Mouse (Mus musculus) kidney, embryonic 15.5 days (tissue): ENCODE data around the gene Ccdc103. TPM values are rescaled to one million over a fixed set of nuclear protein-coding genes. Genes with fewer than 3 reads are reported as not detected.
A peak's percentile ranks its signal among the peaks of the same experiment; 100 is the strongest.

Experiments used
- ATAC-seq: fragments of 200-750 bp; cut with Nextera tagmentation; replicated peaks from 2 replicates; pipeline ENCODE4 v1.8.0; 2017; ENCODE audit warnings: moderate TSS enrichment; ENCODE audit not compliant: low FRiP score
- H3K27ac ChIP-seq: fragments of 300-500 bp; sonication (generic); 2 replicates; pipeline ENCODE4 v1.5.1; 2015; ENCODE audit warnings: mild to moderate bottlenecking, inconsistent platforms
- H3K27me3 ChIP-seq: fragments of 300-500 bp; sonication (generic); 2 replicates; pipeline ENCODE4 v1.6.1; 2015; ENCODE audit warnings: inconsistent platforms
- H3K36me3 ChIP-seq: fragments of 300-500 bp; sonication (generic); 2 replicates; pipeline ENCODE4 v1.6.1; 2015; ENCODE audit warnings: inconsistent platforms
- H3K4me1 ChIP-seq: fragments of 300-500 bp; sonication (generic); 2 replicates; pipeline ENCODE4 v1.6.1; 2015; ENCODE audit warnings: inconsistent platforms
- H3K4me2 ChIP-seq: fragments of 300-500 bp; sonication (generic); 2 replicates; pipeline ENCODE4 v1.6.1; 2015; ENCODE audit warnings: moderate library complexity, mild to moderate bottlenecking, inconsistent platforms
- H3K4me3 ChIP-seq: fragments of 300-500 bp; sonication (generic); replicated peaks from 2 replicates; pipeline ENCODE4 v1.5.1; 2015; ENCODE audit warnings: mild to moderate bottlenecking, inconsistent platforms
- H3K9ac ChIP-seq: fragments of 300-500 bp; sonication (generic); 2 replicates; pipeline ENCODE4 v1.6.1; 2015; ENCODE audit warnings: mild to moderate bottlenecking, inconsistent platforms
- H3K9me3 ChIP-seq: fragments of 300-500 bp; sonication (generic); replicated peaks from 2 replicates; pipeline ENCODE4 v1.6.1; 2016; ENCODE audit warnings: inconsistent platforms
- WGBS: fragments of 180-500 bp; shearing (Covaris S2); methylation state at CpG from one replicate; pipeline ENCODE4 v1.1.7; 2015; ENCODE audit warnings: mixed read lengths; 5-methylcytosine and 5-hydroxymethylcytosine counted together
- polyA plus RNA-seq: library from polyadenylated mRNA; unstranded; fragments of >200 nt; fragmentation: Nextera tagmentation; extraction: Ambion mirVana; gene quantifications from 2 replicates; pipeline ENCODE4 v1.2.1, GENCODE M21; 2015

Gene Ccdc103
- 1.2 and 1.7 TPM in 2 replicates for polyA plus RNA-seq

DNA sequence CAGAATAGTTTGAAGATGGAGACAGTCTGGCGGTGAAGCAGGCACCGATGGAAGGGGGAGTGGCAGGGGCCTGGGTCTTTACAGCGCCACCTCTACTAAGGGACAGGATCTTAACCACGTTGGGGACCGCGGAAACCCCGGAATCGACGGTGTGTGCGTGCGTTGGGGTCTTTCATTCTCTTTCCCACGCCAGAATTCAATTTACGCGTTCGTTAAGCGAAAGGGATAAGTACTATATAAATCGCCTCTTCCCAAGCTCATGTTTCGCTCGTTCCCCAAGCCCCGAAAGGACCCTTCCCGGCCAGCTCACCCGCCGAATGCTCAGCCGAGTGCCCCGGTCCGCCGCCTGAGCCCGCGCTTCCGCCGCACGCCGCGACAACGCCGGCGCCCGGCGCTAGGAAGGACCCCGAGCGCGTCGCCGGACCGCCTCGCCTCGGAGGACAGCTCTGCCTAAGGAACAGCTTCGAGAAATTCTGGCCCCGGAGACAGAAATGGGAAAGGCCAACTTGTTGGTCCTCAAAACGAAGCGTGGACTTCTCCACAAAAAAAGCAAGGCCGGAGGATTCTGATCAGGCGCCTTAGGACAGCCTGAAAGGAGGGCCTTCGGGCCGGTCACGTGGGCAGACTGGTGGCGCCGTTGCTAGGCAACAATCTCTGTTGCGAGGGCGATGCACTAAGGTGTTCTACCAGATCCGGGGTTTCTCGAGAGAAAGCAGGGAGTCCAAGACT is at the start of gene Ccdc103, which contains the start of gene Eftud2:
Gene Ccdc103, plus strand, starts transcription at position 620 of the 729 bp plus-strand sequence.
Gene Eftud2, minus strand, starts transcription at position 401 of the 729 bp plus-strand sequence.
- H3K27ac ChIP-seq, result peak within 1 kb of the TSS; percentile 85
- peaks cover 19% of the 10 kb centered on the region for H3K4me1 ChIP-seq
- H3K36me3 ChIP-seq, result peaks cover 22% of the 10 kb centered on the region
- peak within 1 kb of the TSS; percentile 71 for H3K4me3 ChIP-seq
- H3K4me2 ChIP-seq, result peak within 1 kb of the TSS; percentile 84
- H3K27me3 ChIP-seq, result peaks cover 12% of the 10 kb centered on the region; the same call in 1 of the 2 replicates
- ATAC-seq, result peak; percentile 91
- peak within 1 kb of the TSS; percentile 75 for H3K9ac ChIP-seq
- H3K9me3 ChIP-seq, result no peaks in the 10 kb centered on the region
- under 1% methylated on average over 62 of the region's 62 CpGs for WGBS

DNA sequence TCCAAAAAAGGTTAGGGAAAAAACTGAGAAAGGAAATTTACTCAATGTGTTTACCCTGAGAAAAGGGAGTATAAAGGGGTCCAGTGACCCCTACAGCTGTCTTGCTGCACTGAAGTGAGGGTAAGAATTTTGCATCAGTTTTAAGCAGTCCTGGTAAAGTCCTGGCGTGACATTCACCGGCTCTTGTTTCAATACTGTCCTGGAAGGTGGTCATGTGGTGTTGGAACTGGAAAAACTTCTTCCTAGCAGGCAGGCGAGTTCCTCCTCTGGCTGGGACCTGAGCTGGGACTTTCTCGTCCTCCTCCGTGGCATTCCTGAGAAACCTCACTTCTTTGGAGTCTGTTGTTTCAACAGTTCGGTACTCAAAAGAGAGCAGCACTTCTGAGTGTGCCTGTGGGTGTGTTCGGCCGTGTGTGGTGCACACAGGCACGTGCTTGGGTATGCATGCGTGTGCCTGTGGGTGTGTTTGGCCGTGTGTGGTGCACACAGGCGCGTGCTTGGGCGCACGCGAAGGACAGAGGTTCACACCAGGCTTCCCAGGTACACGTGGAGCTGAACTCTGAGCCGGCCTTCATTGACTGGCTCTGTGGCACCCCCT is 48.2 kb upstream of the Ccdc103 start:
- Histone ChIP-seq H3K9ac (no peak overlapping the region), H3K27me3 (no peaks in the 10 kb centered on the region), H3K36me3 (peaks cover 14% of the 10 kb centered on the region), H3K9me3 (no peaks in the 10 kb centered on the region; the same call in 1 of the 2 replicates), H3K27ac (0 out of 2 replicates have a peak overlapping the region, but pooled peaks have one; percentile 39), H3K4me1 (peaks cover 11% of the 10 kb centered on the region), H3K4me2 (peak overlapping the region; percentile 12; the same call in 1 of the 2 replicates), H3K4me3 (no peak overlapping the region)
- 53% methylated on average over 18 of the region's 18 CpGs for WGBS
- peak; percentile 54; the same call in 1 of the 2 replicates for ATAC-seq

DNA sequence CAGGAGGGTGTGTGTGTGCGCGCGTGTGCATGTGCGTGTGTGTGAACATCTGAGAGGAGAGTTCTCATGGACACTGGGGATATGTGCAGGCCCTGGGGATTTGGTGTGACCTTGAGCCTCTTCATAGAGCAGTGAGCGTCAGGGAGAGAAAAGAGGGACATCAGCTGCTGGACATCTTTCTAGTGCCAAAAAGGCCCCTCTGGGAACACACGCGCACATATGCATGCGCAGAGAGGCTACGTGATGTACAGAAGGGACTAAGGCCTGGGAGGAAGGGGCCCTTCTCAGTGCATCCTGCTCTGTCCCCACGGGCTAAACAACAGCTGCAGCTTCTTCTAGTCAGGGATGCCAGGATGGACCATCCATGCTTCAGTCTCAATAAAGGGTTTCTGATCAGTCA is 46.8 kb upstream of the Ccdc103 start:
- Histone ChIP-seq H3K4me1 (peaks cover 11% of the 10 kb centered on the region), H3K9me3 (no peaks in the 10 kb centered on the region), H3K4me2 (no peak overlapping the region), H3K4me3 (no peak overlapping the region), H3K36me3 (peaks cover 29% of the 10 kb centered on the region), H3K9ac (no peak overlapping the region), H3K27me3 (no peaks in the 10 kb centered on the region), H3K27ac (no peak overlapping the region)
- WGBS, result 87% methylated on average over 10 of the region's 10 CpGs
- no peak for ATAC-seq

GRCm38 (mm10) chr11:102835549-102835948 is 45.5 kb upstream of the Ccdc103 start, which contains the start of gene Higd1b:
Gene Higd1b, plus strand, starts transcription at chr11:102835849.
- peaks cover 11% of the 10 kb centered on the region for H3K4me1 ChIP-seq
- no peak within 1 kb of the TSS for H3K27ac ChIP-seq
- WGBS, result 66% methylated on average over 4 of the region's 4 CpGs
- H3K27me3 ChIP-seq, result no peaks in the 10 kb centered on the region
- no peak within 1 kb of the TSS for H3K9ac ChIP-seq
- H3K4me2 ChIP-seq, result no peak within 1 kb of the TSS
- no peak within 1 kb of the TSS for H3K4me3 ChIP-seq
- H3K36me3 ChIP-seq, result peaks cover 42% of the 10 kb centered on the region
- no peak for ATAC-seq
- no peaks in the 10 kb centered on the region for H3K9me3 ChIP-seq

DNA sequence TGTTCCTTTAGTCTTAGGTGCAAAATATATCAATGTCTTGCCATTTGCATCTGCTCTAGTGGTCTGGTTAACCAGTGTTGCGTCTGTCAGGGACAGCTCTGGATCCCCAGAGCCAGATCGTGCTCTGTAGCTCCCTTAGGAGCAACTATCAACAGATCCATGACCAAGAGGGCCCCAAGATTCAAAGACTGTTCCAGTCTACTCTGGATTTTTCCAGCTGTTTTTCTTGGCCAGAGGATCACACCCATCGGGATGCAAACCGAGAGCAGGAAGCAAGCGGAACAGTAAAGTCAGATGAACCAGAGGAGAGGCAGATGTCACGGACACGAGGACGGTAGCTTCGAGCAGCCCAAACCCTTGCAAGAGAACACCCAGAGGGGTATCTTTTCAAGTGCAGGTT is 44.9 kb upstream of the Ccdc103 start:
- Histone ChIP-seq H3K9me3 (no peaks in the 10 kb centered on the region), H3K36me3 (peaks cover 47% of the 10 kb centered on the region), H3K27me3 (no peaks in the 10 kb centered on the region), H3K4me2 (no peak overlapping the region), H3K4me1 (peaks cover 11% of the 10 kb centered on the region), H3K9ac (no peak overlapping the region), H3K27ac (no peak overlapping the region), H3K4me3 (no peak overlapping the region)
- ATAC-seq, result no peak
- WGBS, result 77% methylated on average over 9 of the region's 9 CpGs

DNA sequence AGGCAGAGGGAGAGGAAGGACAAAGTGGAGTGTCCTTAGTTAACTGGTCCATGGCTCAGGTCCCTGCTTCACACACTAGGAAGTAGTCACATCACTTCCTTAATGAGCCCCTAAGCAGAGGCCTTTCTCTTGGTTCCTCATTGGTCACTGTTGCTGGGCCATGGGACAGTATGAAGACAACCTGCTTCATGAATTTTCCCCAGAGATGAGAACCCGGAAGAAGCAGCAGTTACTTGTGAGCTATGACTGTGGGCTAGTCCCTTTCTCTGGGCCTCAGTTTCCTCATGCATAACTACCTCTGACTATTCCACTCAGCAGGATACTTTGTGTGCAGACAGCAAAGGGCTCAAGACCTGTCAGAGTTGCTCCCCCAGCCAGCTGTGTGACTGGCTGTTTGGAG is 43.6 kb upstream of the Ccdc103 start:
- WGBS, result 90% methylated on average over 1 of the region's 1 CpGs
- Histone ChIP-seq H3K9ac (no peak overlapping the region), H3K36me3 (peaks cover 60% of the 10 kb centered on the region), H3K9me3 (no peaks in the 10 kb centered on the region), H3K27ac (no peak overlapping the region), H3K4me2 (no peak overlapping the region), H3K4me1 (peaks cover 9% of the 10 kb centered on the region), H3K4me3 (no peak overlapping the region), H3K27me3 (no peaks in the 10 kb centered on the region)
- no peak for ATAC-seq

- 92% methylated on average over 2 of the region's 2 CpGs for WGBS
- ATAC-seq, result no peak
- no peak overlapping the region for H3K27ac ChIP-seq
Observed at GRCm38 (mm10) chr11:102838126-102838525, 42.9 kb upstream of the Ccdc103 start.

GRCm38 (mm10) chr11:102838616-102839150 is 42.3 kb upstream of the Ccdc103 start:
- ATAC-seq, result no peak

More at GRCm38 (mm10) chr11:102838126-102838525, 42.9 kb upstream of the Ccdc103 start:
- Histone ChIP-seq H3K4me1 (peaks cover 1% of the 10 kb centered on the region), H3K4me2 (no peak overlapping the region), H3K4me3 (no peak overlapping the region), H3K27me3 (no peaks in the 10 kb centered on the region), H3K36me3 (peaks cover 67% of the 10 kb centered on the region), H3K9ac (no peak overlapping the region), H3K9me3 (no peaks in the 10 kb centered on the region)

GRCm38 (mm10) chr11:102845926-102846325 is 35.1 kb upstream of the Ccdc103 start:
- H3K9ac ChIP-seq, result no peak overlapping the region
- no peak overlapping the region for H3K4me2 ChIP-seq
- no peaks in the 10 kb centered on the region for H3K9me3 ChIP-seq
- no peaks in the 10 kb centered on the region for H3K27me3 ChIP-seq
- peak overlapping the region; percentile 2; the same call in 1 of the 2 replicates for H3K27ac ChIP-seq
- H3K4me1 ChIP-seq, result no peaks in the 10 kb centered on the region
- no peak for ATAC-seq
- no peak overlapping the region for H3K4me3 ChIP-seq
- WGBS, result 61% methylated on average over 10 of the region's 10 CpGs
- H3K36me3 ChIP-seq, result peaks cover 100% of the 10 kb centered on the region

More at GRCm38 (mm10) chr11:102838616-102839150, 42.3 kb upstream of the Ccdc103 start:
- no peaks in the 10 kb centered on the region for H3K9me3 ChIP-seq
- 90% methylated on average over 9 of the region's 9 CpGs for WGBS
- no peak overlapping the region for H3K4me3 ChIP-seq
- H3K27me3 ChIP-seq, result no peaks in the 10 kb centered on the region
- no peak overlapping the region for H3K4me2 ChIP-seq
- peak overlapping the region; percentile 14; the same call in 1 of the 2 replicates for H3K27ac ChIP-seq
- no peaks in the 10 kb centered on the region for H3K4me1 ChIP-seq
- peaks cover 73% of the 10 kb centered on the region for H3K36me3 ChIP-seq
- no peak overlapping the region for H3K9ac ChIP-seq

DNA sequence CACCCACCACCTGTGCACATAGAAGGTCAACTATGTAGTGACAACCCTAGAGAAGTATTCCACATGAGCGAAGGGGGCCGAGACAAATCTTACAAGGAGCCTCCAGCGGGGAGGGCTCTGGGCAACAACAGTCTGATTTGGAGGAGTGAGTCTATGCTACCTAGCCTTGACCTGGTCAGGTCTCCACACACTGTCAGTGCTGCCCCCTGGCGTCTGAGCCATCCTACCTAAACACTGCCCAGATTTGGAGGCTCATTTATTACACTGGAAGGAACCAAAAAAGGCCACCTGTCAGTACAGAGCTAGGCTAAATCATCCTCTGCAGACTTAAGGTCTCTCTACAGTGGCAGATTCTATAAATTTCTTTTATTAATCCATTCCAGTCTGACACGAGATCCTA is 29.1 kb upstream of the Ccdc103 start:
- H3K27me3 ChIP-seq, result no peaks in the 10 kb centered on the region
- H3K9me3 ChIP-seq, result no peaks in the 10 kb centered on the region
- H3K27ac ChIP-seq, result no peak overlapping the region
- H3K9ac ChIP-seq, result no peak overlapping the region
- 0 out of 2 replicates have a peak, but pooled peaks have one; percentile 56 for ATAC-seq
- H3K4me3 ChIP-seq, result no peak overlapping the region
- H3K36me3 ChIP-seq, result peaks cover 97% of the 10 kb centered on the region
- no peaks in the 10 kb centered on the region for H3K4me1 ChIP-seq
- H3K4me2 ChIP-seq, result no peak overlapping the region
- 62% methylated on average over 5 of the region's 5 CpGs for WGBS

- H3K4me3 ChIP-seq, result no peak overlapping the region
Observed at GRCm38 (mm10) chr11:102853760-102854159, 27.2 kb upstream of the Ccdc103 start.

DNA sequence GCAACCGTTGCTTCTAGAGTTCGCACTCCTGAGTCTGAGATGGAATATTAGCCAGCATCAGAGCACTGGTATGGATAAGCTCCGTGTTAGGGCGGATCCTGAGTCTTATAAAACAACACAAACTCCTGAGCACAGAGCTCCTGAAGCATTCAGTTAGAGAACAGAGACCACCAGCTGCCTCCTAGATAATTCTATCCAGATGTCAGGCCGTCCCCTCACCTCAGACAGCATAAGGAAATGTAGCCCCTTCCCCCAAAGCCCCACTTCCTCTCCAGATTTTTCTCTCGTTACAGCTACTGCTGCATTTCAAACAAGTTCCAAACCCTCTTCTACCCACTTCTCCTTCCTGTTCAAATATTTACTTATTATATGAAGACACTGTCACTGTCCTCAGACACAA is 25.1 kb upstream of the Ccdc103 start:
- H3K9ac ChIP-seq, result no peak overlapping the region

More at GRCm38 (mm10) chr11:102853760-102854159, 27.2 kb upstream of the Ccdc103 start:
- Histone ChIP-seq H3K27ac (no peak overlapping the region), H3K27me3 (no peaks in the 10 kb centered on the region), H3K4me2 (no peak overlapping the region), H3K4me1 (no peaks in the 10 kb centered on the region), H3K36me3 (peaks cover 97% of the 10 kb centered on the region), H3K9me3 (no peaks in the 10 kb centered on the region), H3K9ac (no peak overlapping the region)
- no peak for ATAC-seq

More for the DNA sequence above, 25.1 kb upstream of the Ccdc103 start:
- Histone ChIP-seq H3K4me1 (no peaks in the 10 kb centered on the region), H3K4me3 (no peak overlapping the region), H3K4me2 (no peak overlapping the region), H3K27ac (no peak overlapping the region), H3K9me3 (no peaks in the 10 kb centered on the region), H3K27me3 (no peaks in the 10 kb centered on the region), H3K36me3 (peaks cover 97% of the 10 kb centered on the region)
- no peak for ATAC-seq
- 81% methylated on average over 6 of the region's 6 CpGs for WGBS
